Mouse (Mus musculus): ENCODE measurements at regions not wholly inside any gene's neighbourhood (a gene's known extent, or its start where the extent isn't known, plus 50 kb on each side); places are given as distances from the start of the nearest gene placed in this dataset.

DNA sequence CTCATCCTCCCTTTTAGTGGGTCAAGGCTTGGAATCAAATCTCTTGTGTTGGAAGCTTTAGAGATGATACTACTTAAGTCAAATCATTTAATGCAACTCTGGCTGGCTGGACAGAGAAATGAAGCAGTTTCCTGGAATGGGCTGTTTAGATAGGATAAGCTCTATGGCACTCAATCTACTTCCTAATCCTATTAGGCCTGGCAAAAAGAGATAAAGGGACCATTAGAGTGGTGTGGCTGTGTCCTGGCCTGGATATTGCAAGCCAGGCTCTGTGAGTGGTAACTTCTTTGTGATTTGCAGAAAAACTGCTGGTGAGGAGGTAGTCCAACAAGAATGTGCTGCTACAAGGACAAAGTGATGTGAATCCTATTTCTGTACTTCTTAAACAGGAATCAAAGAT is 670.8 kb upstream of the 1700008P02Rik start:
- no peaks in the 10 kb centered on the region for H3K9me3 ChIP-seq (replicated peaks; ENCODE audit: insufficient read depth, low read length)
- no peak for DNase-seq (ENCODE audit: low read depth, low spot score)
- no peaks in the 10 kb centered on the region for H3K4me1 ChIP-seq (ENCODE audit: control insufficient read depth in 1 of 2, insufficient read depth in 2 of 2, low read length in 2 of 2)
- H3K79me2 ChIP-seq (ENCODE audit: control insufficient read depth, insufficient read depth, low read length, poor library complexity): no peaks in the 10 kb centered on the region
- H3K27me3 ChIP-seq (ENCODE audit: control insufficient read depth in 1 of 2, insufficient read depth in 2 of 2, low read length in 2 of 2): no peaks in the 10 kb centered on the region
- TF ChIP-seq JUND (IDR thresholded peaks at IDR 0.05; ENCODE audit: low read depth, low read length): no peak
- no peak for TF ChIP-seq MYC (IDR thresholded peaks at IDR 0.05; ENCODE audit: low read depth, low read length)
- no peak for TF ChIP-seq POLR2AphosphoS5 (IDR thresholded peaks at IDR 0.05; ENCODE audit: borderline replicate concordance, low read depth, low read length)
- TF ChIP-seq GATA1 (IDR thresholded peaks at IDR 0.05; ENCODE audit: low read depth, low read length): no peak
- TF ChIP-seq RCOR1 (IDR thresholded peaks at IDR 0.05; ENCODE audit: low read depth, low read length): no peak
- no peak for TF ChIP-seq TAL1 (IDR thresholded peaks at IDR 0.05; ENCODE audit: low read length)
- TF ChIP-seq MAZ (IDR thresholded peaks at IDR 0.05; ENCODE audit: low read depth, low read length): no peak
- no peak for TF ChIP-seq UBTF (IDR thresholded peaks at IDR 0.05; ENCODE audit: borderline replicate concordance, insufficient read depth, low read depth, low read length)
- no peak for TF ChIP-seq TBP (IDR thresholded peaks at IDR 0.05; ENCODE audit: low read depth, low read length)
- TF ChIP-seq NELFE (IDR thresholded peaks at IDR 0.05; ENCODE audit: low read depth, low read length): no peak
- TF ChIP-seq USF2 (IDR thresholded peaks at IDR 0.05; ENCODE audit: borderline replicate concordance in 1 of 2, insufficient read depth in 1 of 2, low read depth in 1 of 2, low read length in 2 of 2): no peak
- no peak for TF ChIP-seq EP300 (IDR thresholded peaks at IDR 0.05; ENCODE audit: low read depth in 1 of 2, low read length in 2 of 2)
- no peak for TF ChIP-seq ZC3H11A (IDR thresholded peaks at IDR 0.05; ENCODE audit: low read depth, low read length)
- TF ChIP-seq ELF1 (IDR thresholded peaks at IDR 0.05; ENCODE audit: low read depth, low read length): no peak
- no peaks in the 10 kb centered on the region for H3K36me3 ChIP-seq (ENCODE audit: control insufficient read depth in 1 of 2, insufficient read depth in 2 of 2, low read length in 2 of 2)
- no peak overlapping the region for H3K9ac ChIP-seq (ENCODE audit: control insufficient read depth, low read depth, low read length, poor library complexity, severe bottlenecking)
- H3K27ac ChIP-seq (ENCODE audit: control insufficient read depth, low read depth, low read length): no peak overlapping the region
- no peak overlapping the region for H3K4me3 ChIP-seq (ENCODE audit: control insufficient read depth in 1 of 2, insufficient read depth in 1 of 2, low read depth in 2 of 2, low read length in 2 of 2)

- TF ChIP-seq NRF1 (IDR thresholded peaks at IDR 0.05; ENCODE audit: insufficient read depth, low read depth, low read length, poor library complexity, severe bottlenecking) (no peak), BHLHE40 (IDR thresholded peaks at IDR 0.05; ENCODE audit: borderline replicate concordance, low read depth, low read length) (no peak), MAZ (IDR thresholded peaks at IDR 0.05; ENCODE audit: low read depth, low read length) (no peak), USF1 (IDR thresholded peaks at IDR 0.05; ENCODE audit: low read depth, low read length) (no peak)
- H3K4me3 ChIP-seq (ENCODE audit: control insufficient read depth in 1 of 2, insufficient read depth in 1 of 2, low read depth in 2 of 2, low read length in 2 of 2): no peak overlapping the region
- no peaks in the 10 kb centered on the region for H3K9me3 ChIP-seq (replicated peaks; ENCODE audit: insufficient read depth, low read length)
- no peaks in the 10 kb centered on the region for H3K27me3 ChIP-seq (ENCODE audit: control insufficient read depth in 1 of 2, insufficient read depth in 2 of 2, low read length in 2 of 2)
- H3K27ac ChIP-seq (ENCODE audit: control insufficient read depth, low read depth, low read length): no peak overlapping the region
- no peaks in the 10 kb centered on the region for H3K36me3 ChIP-seq (ENCODE audit: control insufficient read depth in 1 of 2, insufficient read depth in 2 of 2, low read length in 2 of 2)
- H3K9ac ChIP-seq (ENCODE audit: control insufficient read depth, low read depth, low read length, poor library complexity, severe bottlenecking): no peak overlapping the region
- H3K79me2 ChIP-seq (ENCODE audit: control insufficient read depth, insufficient read depth, low read length, poor library complexity): no peaks in the 10 kb centered on the region
- no peak for DNase-seq (ENCODE audit: low read depth, low spot score)
- no peaks in the 10 kb centered on the region for H3K4me1 ChIP-seq (ENCODE audit: control insufficient read depth in 1 of 2, insufficient read depth in 2 of 2, low read length in 2 of 2)
Measured at GRCm38 (mm10) chr3:7257591-7257990, 637.3 kb upstream of the 1700008P02Rik start.
